Mouse (Mus musculus): ENCODE results near the gene Fam221b. TPM values are rescaled to one million over a fixed set of nuclear protein-coding genes. Genes with fewer than 3 reads are reported as not detected.
A peak's percentile ranks its signal among the peaks of the same experiment; 100 is the strongest.

Gene Fam221b
- polyA plus RNA-seq, 1 experiment from 2014 or later, result 2.8 TPM

DNA sequence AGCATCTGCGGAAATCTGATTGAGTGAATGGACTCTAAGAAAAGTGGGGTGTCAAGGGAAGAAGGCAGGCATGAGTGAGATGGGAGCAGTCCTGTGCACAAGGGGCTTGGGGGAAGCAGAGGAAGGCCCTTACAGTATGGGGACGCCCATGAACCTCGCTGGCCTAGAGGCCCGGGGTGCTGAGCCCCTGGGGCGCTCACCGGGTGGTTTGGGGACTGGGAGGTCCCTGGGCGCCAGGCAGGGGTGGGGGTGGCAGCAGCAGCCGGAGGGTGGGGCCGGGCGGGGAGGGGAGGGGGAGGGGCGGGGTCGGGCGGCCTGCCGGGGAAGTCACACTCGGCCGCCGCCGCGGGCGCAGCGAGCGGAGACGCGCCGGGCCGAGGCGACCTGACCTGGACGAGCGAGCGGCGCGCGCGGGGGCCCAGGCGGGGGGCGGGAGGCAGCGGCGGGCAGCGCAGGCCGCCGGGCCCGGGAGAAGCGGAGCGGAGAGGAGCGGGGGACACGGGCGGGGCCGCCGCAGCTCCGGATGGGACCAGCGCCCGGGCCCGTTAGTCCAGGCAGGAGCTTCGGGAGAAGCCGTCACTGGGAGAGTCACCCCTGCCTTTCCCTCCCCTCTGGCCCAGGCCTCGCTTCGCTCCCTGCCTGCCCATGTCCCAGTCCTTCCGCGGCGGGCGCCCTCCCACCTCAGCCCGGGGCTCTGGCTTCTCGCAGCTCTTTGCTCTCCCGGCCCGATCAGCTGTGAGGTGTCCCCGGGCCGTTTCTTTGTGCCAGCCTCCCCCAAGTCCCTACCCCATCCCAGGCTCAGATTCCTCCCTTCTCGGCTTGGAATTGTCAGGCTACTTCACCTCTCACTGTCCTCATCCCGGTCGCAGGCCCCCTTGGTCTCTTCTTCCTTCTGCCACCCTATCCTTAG, 37.6 kb downstream of the Fam221b start, which contains the start of gene Npr2:
Gene Npr2 (plus strand): TSS at position 890 of the 910 bp plus-strand sequence.
- H3K9ac ChIP-seq (ENCODE audit: low read length), result peak within 1 kb of the TSS; percentile 84
- ATAC-seq (ENCODE audit: low read depth), result peak; percentile 76
- peak within 1 kb of the TSS; percentile 67 for H3K4me3 ChIP-seq (ENCODE audit: low read length)
- 1% methylated on average over 54 of the region's 70 CpGs for WGBS
- H3K27ac ChIP-seq (ENCODE audit: low read length), result peak within 1 kb of the TSS; percentile 75
- no peaks in the 10 kb centered on the region for H3K9me3 ChIP-seq (ENCODE audit: control insufficient read depth, low read length)
- no peaks in the 10 kb centered on the region for H3K36me3 ChIP-seq (ENCODE audit: control insufficient read depth, insufficient read depth, low read length)
- peaks cover 11% of the 10 kb centered on the region for H3K4me1 ChIP-seq (replicated peaks; ENCODE audit: control insufficient read depth, insufficient read depth, low read length)
- H3K4me2 ChIP-seq (ENCODE audit: low read depth, low read length), result peak within 1 kb of the TSS; percentile 81
- H3K27me3 ChIP-seq (ENCODE audit: control insufficient read depth, insufficient read depth, low read depth, low read length), result no peaks in the 10 kb centered on the region; the same call in 1 of the 2 replicates

- 28% methylated on average over 5 of the region's 5 CpGs for WGBS
- H3K9ac ChIP-seq (ENCODE audit: low read length), result peak overlapping the region; percentile 84; the same call in 1 of the 2 replicates
Measured at GRCm38 (mm10) chr4:43630671-43631045, 38.3 kb downstream of the Fam221b start.

DNA sequence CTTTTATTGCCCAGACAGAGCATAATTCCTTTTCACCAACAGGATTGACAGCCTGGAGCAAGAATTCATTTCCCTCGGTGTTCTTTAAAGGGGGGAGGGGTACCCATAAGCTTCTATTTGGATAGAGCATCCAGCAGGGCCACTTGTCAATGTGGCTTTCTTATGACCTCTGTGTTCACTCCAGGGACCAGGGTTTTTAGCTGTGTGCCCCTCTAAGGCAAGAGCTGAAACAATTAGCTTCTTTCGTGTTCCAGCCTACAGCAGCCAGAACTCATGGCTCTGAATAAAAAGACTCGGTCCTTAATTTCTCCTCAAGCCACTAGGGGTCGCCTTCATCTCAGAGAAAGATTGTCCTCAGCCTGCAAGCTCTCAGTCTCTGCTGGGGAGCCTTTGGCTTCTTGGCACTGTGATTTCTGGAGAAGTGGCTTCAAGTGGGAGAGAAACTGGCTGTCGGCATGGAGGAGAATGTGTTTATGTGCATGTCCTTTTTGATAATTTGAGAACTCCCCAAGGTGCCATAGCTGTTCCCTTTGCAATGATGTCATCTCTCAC, 38.8 kb downstream of the Fam221b start:
- Histone ChIP-seq H3K9ac (ENCODE audit: low read length) (no peak overlapping the region), H3K4me3 (ENCODE audit: low read length) (no peak overlapping the region), H3K36me3 (ENCODE audit: control insufficient read depth, insufficient read depth, low read length) (no peaks in the 10 kb centered on the region), H3K4me1 (replicated peaks; ENCODE audit: control insufficient read depth, insufficient read depth, low read length) (peaks cover 11% of the 10 kb centered on the region), H3K27ac (ENCODE audit: low read length) (no peak overlapping the region), H3K27me3 (ENCODE audit: control insufficient read depth, insufficient read depth, low read depth, low read length) (no peaks in the 10 kb centered on the region; the same call in 1 of the 2 replicates), H3K9me3 (ENCODE audit: control insufficient read depth, low read length) (peaks cover 6% of the 10 kb centered on the region), H3K4me2 (ENCODE audit: low read depth, low read length) (peak overlapping the region; percentile 6; the same call in 1 of the 2 replicates)
- 6% methylated on average over 5 of the region's 5 CpGs for WGBS
- ATAC-seq (ENCODE audit: low read depth), result peak; percentile 61

More at GRCm38 (mm10) chr4:43630671-43631045, 38.3 kb downstream of the Fam221b start:
- Histone ChIP-seq H3K27ac (ENCODE audit: low read length) (peak overlapping the region; percentile 6; the same call in 1 of the 2 replicates), H3K4me3 (ENCODE audit: low read length) (no peak overlapping the region), H3K36me3 (ENCODE audit: control insufficient read depth, insufficient read depth, low read length) (no peaks in the 10 kb centered on the region), H3K9me3 (ENCODE audit: control insufficient read depth, low read length) (no peaks in the 10 kb centered on the region; the same call in 1 of the 2 replicates), H3K4me2 (ENCODE audit: low read depth, low read length) (peak overlapping the region; percentile 81), H3K27me3 (ENCODE audit: control insufficient read depth, insufficient read depth, low read depth, low read length) (no peaks in the 10 kb centered on the region; the same call in 1 of the 2 replicates), H3K4me1 (replicated peaks; ENCODE audit: control insufficient read depth, insufficient read depth, low read length) (peaks cover 11% of the 10 kb centered on the region)
- ATAC-seq (ENCODE audit: low read depth), result 0 out of 2 replicates have a peak, but pooled peaks have one; percentile 1

- Histone ChIP-seq H3K4me1 (replicated peaks; ENCODE audit: control insufficient read depth, insufficient read depth, low read length) (peaks cover 11% of the 10 kb centered on the region), H3K9ac (ENCODE audit: low read length) (no peak overlapping the region), H3K9me3 (ENCODE audit: control insufficient read depth, low read length) (peaks cover 10% of the 10 kb centered on the region), H3K27ac (ENCODE audit: low read length) (no peak overlapping the region), H3K4me3 (ENCODE audit: low read length) (no peak overlapping the region), H3K27me3 (ENCODE audit: control insufficient read depth, insufficient read depth, low read depth, low read length) (no peaks in the 10 kb centered on the region; the same call in 1 of the 2 replicates), H3K36me3 (ENCODE audit: control insufficient read depth, insufficient read depth, low read length) (no peaks in the 10 kb centered on the region), H3K4me2 (ENCODE audit: low read depth, low read length) (no peak overlapping the region)
- ATAC-seq (ENCODE audit: low read depth), result no peak
- WGBS, result 40% methylated on average over 20 of the region's 20 CpGs
Measured at GRCm38 (mm10) chr4:43629106-43629817, 39.7 kb downstream of the Fam221b start.

DNA sequence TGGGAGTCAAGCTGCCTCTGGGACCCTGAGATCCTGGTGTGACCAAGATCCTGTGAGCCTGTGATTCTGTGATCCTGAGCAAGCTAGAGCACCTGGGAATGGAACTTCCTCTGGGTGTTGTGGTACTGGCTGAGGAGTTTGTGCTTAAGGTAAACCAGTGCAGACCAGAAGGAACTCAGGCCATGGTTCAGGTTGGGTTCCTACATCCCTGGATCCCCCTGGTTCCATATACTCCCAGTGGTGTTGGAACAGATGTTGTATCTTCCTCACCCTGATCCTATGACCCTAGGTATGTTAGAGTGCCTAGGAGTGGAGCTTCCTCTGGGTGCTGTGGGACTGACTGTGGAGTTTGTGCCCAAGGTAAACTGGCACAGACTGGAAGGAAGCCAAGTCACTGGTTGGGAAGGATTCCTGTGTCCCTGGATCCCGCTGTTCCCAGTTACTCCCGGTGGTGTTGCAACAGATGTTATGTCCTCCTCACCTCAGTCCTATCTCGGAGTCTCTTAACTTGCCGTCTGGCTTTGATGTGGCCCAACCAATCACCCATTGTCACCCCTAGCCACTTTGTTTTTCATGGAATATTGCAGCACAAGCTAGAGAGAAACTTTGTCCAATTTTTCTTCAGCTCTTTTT, 48.7 kb downstream of the Fam221b start:
- no peak for ATAC-seq (ENCODE audit: low read depth)
- H3K36me3 ChIP-seq (ENCODE audit: control insufficient read depth, insufficient read depth, low read length), result no peaks in the 10 kb centered on the region
- no peak overlapping the region for H3K4me2 ChIP-seq (ENCODE audit: low read depth, low read length)
- H3K27me3 ChIP-seq (ENCODE audit: control insufficient read depth, insufficient read depth, low read depth, low read length), result no peaks in the 10 kb centered on the region
- H3K4me3 ChIP-seq (ENCODE audit: low read length), result no peak overlapping the region
- no peak overlapping the region for H3K9ac ChIP-seq (ENCODE audit: low read length)
- 63% methylated on average over 4 of the region's 4 CpGs for WGBS
- H3K4me1 ChIP-seq (replicated peaks; ENCODE audit: control insufficient read depth, insufficient read depth, low read length), result no peaks in the 10 kb centered on the region
- H3K27ac ChIP-seq (ENCODE audit: low read length), result no peak overlapping the region
- peaks cover 6% of the 10 kb centered on the region for H3K9me3 ChIP-seq (ENCODE audit: control insufficient read depth, low read length)

DNA sequence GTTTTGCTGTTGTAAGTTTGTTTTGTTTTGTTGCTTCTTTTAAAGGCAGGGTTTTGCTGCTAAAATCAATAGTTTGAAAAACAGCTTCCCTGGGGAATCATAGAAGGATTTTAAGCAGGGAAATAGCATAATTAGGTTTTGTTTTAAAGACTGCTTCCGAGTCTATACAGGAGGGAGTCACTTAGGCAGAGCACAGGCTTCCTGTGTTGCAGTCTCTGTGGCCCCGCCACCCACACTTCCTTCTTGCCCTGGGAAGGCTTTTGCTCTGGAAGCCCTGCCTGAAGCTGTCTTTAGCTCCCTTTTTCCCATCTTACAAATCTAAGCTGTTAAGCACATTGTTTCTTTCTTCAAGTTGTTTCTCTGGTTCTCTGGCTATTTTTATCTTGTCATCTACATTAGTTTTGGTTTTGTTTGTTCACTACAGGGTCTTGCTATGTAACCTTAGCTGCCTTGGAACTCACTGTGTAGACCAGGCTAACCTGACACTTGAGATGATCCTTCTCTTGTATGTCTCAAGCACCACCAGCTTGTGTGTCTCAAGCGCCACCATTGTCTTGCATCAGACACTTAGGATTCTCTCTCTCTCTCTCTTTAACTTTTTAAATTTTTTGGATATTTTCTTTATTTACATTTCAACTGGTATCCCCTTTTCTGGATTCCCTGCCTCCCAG, 55.8 kb downstream of the Fam221b start:
- no peak overlapping the region for H3K4me3 ChIP-seq (ENCODE audit: low read length)
- H3K9me3 ChIP-seq (ENCODE audit: control insufficient read depth, low read length), result no peaks in the 10 kb centered on the region
- no peaks in the 10 kb centered on the region for H3K4me1 ChIP-seq (replicated peaks; ENCODE audit: control insufficient read depth, insufficient read depth, low read length)
- H3K4me2 ChIP-seq (ENCODE audit: low read depth, low read length), result no peak overlapping the region
- H3K36me3 ChIP-seq (ENCODE audit: control insufficient read depth, insufficient read depth, low read length), result no peaks in the 10 kb centered on the region
- ATAC-seq (ENCODE audit: low read depth), result peak; percentile 59; the same call in 1 of the 2 replicates
- 38% methylated on average over 3 of the region's 3 CpGs for WGBS
- H3K27ac ChIP-seq (ENCODE audit: low read length), result no peak overlapping the region
- H3K27me3 ChIP-seq (ENCODE audit: control insufficient read depth, insufficient read depth, low read depth, low read length), result no peaks in the 10 kb centered on the region
- H3K9ac ChIP-seq (ENCODE audit: low read length), result no peak overlapping the region

DNA sequence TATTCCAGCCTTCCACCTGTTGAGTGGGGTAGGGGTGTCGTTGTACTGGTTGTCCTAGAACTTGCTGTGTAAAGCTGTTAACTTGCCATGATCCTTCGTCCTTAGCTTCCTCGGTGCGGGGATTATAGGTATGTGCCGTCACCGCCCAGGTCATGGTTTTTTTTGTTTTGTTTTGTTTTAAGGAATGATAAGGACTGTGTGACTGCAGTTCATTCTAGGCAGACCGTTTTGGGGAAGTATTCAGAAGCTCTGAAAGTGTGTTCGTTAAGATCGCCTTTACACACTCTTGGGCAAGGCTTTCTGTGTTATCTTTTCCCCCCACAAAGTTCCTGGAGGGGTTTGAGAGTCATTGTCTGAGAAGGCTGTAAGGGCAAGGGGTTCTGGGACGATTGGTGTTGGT, 56.4 kb downstream of the Fam221b start:
- no peaks in the 10 kb centered on the region for H3K36me3 ChIP-seq (ENCODE audit: control insufficient read depth, insufficient read depth, low read length)

More for the DNA sequence above, 56.4 kb downstream of the Fam221b start:
- no peaks in the 10 kb centered on the region for H3K9me3 ChIP-seq (ENCODE audit: control insufficient read depth, low read length)
- no peak for ATAC-seq (ENCODE audit: low read depth)
- 50% methylated on average over 10 of the region's 10 CpGs for WGBS
- no peaks in the 10 kb centered on the region for H3K27me3 ChIP-seq (ENCODE audit: control insufficient read depth, insufficient read depth, low read depth, low read length)
- no peak overlapping the region for H3K4me2 ChIP-seq (ENCODE audit: low read depth, low read length)
- no peak overlapping the region for H3K27ac ChIP-seq (ENCODE audit: low read length)
- no peak overlapping the region for H3K9ac ChIP-seq (ENCODE audit: low read length)
- H3K4me3 ChIP-seq (ENCODE audit: low read length), result no peak overlapping the region
- H3K4me1 ChIP-seq (replicated peaks; ENCODE audit: control insufficient read depth, insufficient read depth, low read length), result no peaks in the 10 kb centered on the region

All from lung, embryonic 16.5 days (tissue).